Mouse (Mus musculus) G1E (cell line): ENCODE data around the gene Astn2. TPM values are rescaled to one million over a fixed set of nuclear protein-coding genes. Genes with fewer than 3 reads are reported as not detected.

Experiments
- ATAC-seq: 2 replicates; pipeline ENCODE4 v1.8.0; 2016; ENCODE audit warnings: mild to moderate bottlenecking; ENCODE audit not compliant: insufficient number of reproducible peaks, poor library complexity, low FRiP score, severe bottlenecking; ENCODE audit errors: extremely low read depth
- DNase-seq: peaks from one replicate; pipeline ENCODE4 v3.0.0; 2012; ENCODE audit warnings: low spot score
- H3K27me3 ChIP-seq: 2 replicates; pipeline ENCODE4 v1.6.1; 2012; ENCODE audit warnings: mild to moderate bottlenecking, low read length, inconsistent platforms; ENCODE audit not compliant: insufficient read depth
- H3K36me3 ChIP-seq: replicated peaks from 2 replicates; pipeline ENCODE3; 2012; ENCODE audit warnings: mild to moderate bottlenecking, inconsistent platforms
- H3K4me1 ChIP-seq: 2 replicates; pipeline ENCODE4 v1.6.1; 2012; ENCODE audit warnings: low read depth, low read length, inconsistent platforms, mixed read lengths; ENCODE audit not compliant: insufficient read depth
- H3K4me3 ChIP-seq: 2 replicates; pipeline ENCODE4 v1.5.1; 2012; ENCODE audit warnings: low read depth, mild to moderate bottlenecking, inconsistent platforms, low read length, moderate library complexity, mixed read lengths
- H3K9me3 ChIP-seq: replicated peaks from 2 replicates; pipeline ENCODE4 v1.6.1; 2012; ENCODE audit warnings: inconsistent platforms
- CTCF ChIP-seq: IDR thresholded peaks from 2 replicates; pipeline ENCODE4 v1.5.1; 2012; ENCODE audit warnings: low read depth, low read length, inconsistent platforms, mixed read lengths
- GATA1 ChIP-seq: IDR thresholded peaks from 2 replicates; pipeline ENCODE4 v1.6.1; 2012; ENCODE audit warnings: borderline replicate concordance, low read length, inconsistent platforms, mixed read lengths
- GATA2 ChIP-seq: IDR thresholded peaks from 2 replicates; pipeline ENCODE4 v1.6.1; 2012; ENCODE audit warnings: low read depth, low read length, inconsistent platforms, borderline replicate concordance
- POLR2AphosphoS5 ChIP-seq: IDR thresholded peaks from 2 replicates; pipeline ENCODE4 v1.6.1; 2012; ENCODE audit warnings: low read depth, low read length, inconsistent platforms; ENCODE audit not compliant: insufficient replicate concordance
- TAL1 ChIP-seq: conservative IDR thresholded peaks from 2 replicates; pipeline ENCODE4 v1.6.1; 2012; ENCODE audit warnings: low read depth, low read length, inconsistent platforms, mixed read lengths
- polyA plus RNA-seq: library from polyadenylated mRNA; stranded (reverse); fragments of >175 nt; gene quantifications from 2 replicates; pipeline ENCODE4 v1.2.3, GENCODE M21; 2012
- total RNA-seq, 2 experiments: library from RNA; stranded (forward) in 1 of 2; stranded (reverse) in 1 of 2; fragments of 200-1000 nt in 1 of 2; fragments of >200 nt in 1 of 2; fragmentation: Nextera tagmentation in 1 of 2; gene quantifications; 2 replicates each; pipeline ENCODE4 v1.2.3; 2014 to 2017

Astn2 gene
- total and polyA plus RNA-seq, 3 experiments: not detected

DNA sequence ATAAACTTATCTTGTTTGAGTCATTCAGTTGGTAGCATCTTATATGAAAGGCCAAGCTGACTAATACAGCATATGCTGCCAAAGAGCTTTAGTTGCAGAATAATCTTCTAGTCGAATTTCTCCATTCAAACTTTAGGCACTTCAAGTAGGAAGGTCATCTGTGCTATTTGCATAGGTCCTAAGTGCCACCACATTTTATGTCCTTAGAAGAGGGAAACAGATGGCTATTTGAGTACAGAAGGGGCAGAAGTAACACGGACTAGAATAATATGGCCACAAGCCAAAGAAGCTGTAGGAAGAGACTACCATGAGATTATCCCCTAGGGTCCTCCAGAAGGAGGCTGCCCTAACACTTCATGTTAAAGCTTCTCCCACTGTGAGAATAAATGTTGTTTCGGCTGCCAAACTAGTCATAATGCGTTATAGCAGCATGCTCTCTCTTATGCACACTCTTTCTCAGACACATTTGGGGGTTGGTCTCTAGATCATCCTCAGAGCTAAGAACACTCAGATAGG, 730.9 kb downstream of the Astn2 start:
- DNase-seq: no peak
- no peak for ATAC-seq
- Histone ChIP-seq H3K27me3 (no peaks in the 10 kb centered on the region), H3K36me3 (no peaks in the 10 kb centered on the region), H3K4me1 (no peaks in the 10 kb centered on the region), H3K9me3 (peaks cover 7% of the 10 kb centered on the region; the same call in 1 of the 2 replicates), H3K4me3 (no peak overlapping the region)
- no peak for TF ChIP-seq GATA1

DNA sequence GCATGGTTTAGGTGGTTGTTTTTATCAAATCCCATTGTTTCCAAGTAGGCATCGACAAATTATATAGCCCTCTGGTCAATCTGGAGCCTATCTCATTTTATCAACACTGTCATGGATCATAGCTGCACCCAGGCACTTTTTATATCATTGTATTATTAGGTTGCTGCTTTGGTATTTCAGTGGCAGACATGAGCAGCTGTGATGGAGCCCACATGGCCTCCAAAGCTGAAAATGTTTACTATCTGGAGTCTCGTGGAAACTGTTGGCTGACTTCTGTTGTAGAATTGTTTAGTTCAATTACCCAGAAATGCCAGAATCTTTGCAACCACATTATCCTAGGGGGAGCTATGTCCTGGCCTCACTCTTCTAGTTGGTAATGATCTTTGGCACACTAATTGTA, 732.1 kb downstream of the Astn2 start:
- Histone ChIP-seq H3K4me3 (no peak overlapping the region), H3K4me1 (no peaks in the 10 kb centered on the region), H3K9me3 (0 out of 2 replicates have a peak, but pooled peaks cover 2% of the 10 kb centered on the region), H3K36me3 (no peaks in the 10 kb centered on the region), H3K27me3 (no peaks in the 10 kb centered on the region)
- no peak for ATAC-seq
- DNase-seq: no peak
- no peak for TF ChIP-seq POLR2AphosphoS5
- no peak for TF ChIP-seq GATA2
- TF ChIP-seq GATA1: no peak
- TF ChIP-seq CTCF: no peak
- TF ChIP-seq TAL1: no peak

DNA sequence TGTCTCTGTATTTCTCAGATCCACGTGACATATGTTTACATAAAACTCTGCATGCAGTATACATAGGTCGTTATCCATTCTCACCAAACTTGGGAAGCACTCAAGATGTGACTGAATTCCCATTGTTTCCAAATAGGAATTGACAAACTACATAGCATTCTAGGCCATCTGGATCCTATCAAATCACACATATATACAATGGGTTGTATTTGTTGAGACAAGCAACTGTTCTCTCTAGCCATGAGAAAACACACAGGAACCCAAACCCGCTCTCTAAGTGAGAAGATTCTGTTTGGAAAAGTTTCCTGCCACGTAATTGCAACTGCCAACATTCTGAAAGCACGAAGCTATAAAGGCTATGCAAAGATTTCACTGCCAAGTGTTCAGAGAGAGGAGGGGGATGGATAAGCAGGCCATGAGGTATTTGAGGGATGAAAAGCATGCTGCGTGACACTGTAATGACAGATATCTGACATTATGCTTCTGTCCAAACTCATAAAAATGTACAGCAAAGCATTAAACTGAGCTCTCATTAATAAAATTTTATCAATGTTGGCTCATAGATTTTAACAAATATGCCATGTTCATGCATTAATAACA, 732.7 kb downstream of the Astn2 start:
- no peaks in the 10 kb centered on the region for H3K27me3 ChIP-seq
- H3K9me3 ChIP-seq: 0 out of 2 replicates have a peak, but pooled peaks cover 2% of the 10 kb centered on the region
- no peak for DNase-seq
- H3K4me3 ChIP-seq: no peak overlapping the region
- H3K4me1 ChIP-seq: no peaks in the 10 kb centered on the region
- ATAC-seq: no peak
- no peaks in the 10 kb centered on the region for H3K36me3 ChIP-seq
- TF ChIP-seq GATA2 (no peak), CTCF (no peak), POLR2AphosphoS5 (no peak), GATA1 (no peak)

DNA sequence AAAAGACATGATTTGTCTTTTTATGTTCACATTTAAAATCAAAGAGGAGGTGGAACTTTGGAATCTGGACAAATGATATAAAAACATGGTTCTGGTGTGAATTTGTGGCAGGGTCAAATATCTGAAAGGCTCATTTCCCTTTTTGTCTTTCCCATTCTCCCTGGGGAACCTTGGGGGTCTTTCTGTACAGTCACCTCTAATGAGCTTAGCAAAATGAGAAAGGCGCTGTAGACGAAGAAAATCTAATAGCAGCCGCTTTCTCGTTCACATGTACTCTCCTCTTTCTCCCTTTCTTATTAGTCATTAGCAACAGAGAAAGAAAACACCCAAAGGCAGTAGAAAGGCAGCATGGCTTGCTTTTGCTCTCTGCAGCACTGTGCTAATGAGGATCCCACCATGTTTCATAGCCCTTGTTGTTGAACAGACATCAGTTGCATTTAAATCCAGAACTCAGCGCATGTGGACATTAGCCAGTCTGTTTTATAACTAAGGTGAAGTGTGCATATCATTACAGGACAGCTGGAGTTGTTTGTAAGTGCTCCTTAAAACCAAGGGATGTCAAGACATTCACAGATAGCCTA, 737.3 kb downstream of the Astn2 start:
- no peak for ATAC-seq
- no peaks in the 10 kb centered on the region for H3K27me3 ChIP-seq
- no peak for DNase-seq
- H3K4me3 ChIP-seq: no peak overlapping the region
- H3K4me1 ChIP-seq: no peaks in the 10 kb centered on the region
- TF ChIP-seq CTCF (no peak), TAL1 (no peak), GATA2 (no peak), POLR2AphosphoS5 (no peak), GATA1 (no peak)
- no peaks in the 10 kb centered on the region for H3K36me3 ChIP-seq
- H3K9me3 ChIP-seq: peaks cover 7% of the 10 kb centered on the region; the same call in 1 of the 2 replicates

DNA sequence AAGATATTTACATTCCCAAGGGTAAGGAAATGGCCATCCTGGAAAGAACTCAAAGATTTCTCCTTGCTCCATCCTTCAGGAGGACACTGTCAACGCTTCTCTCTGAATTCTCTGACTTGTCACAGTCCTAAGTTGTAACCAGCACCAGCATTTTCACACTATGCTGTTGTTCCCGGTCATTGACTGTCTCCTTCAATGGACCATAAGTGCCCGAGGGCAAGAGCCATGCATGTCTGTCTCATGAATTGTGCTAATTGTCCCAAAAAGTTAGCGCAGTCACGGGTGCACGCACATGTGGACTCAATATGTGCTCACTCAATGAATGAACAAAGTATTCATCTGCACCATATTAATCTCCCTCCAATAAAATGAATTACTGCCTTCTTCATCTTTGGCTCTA, 741.2 kb downstream of the Astn2 start:
- no peaks in the 10 kb centered on the region for H3K4me1 ChIP-seq
- no peak overlapping the region for H3K4me3 ChIP-seq
- H3K27me3 ChIP-seq: no peaks in the 10 kb centered on the region
- TF ChIP-seq GATA2 (no peak), CTCF (no peak), GATA1 (no peak), POLR2AphosphoS5 (no peak), TAL1 (no peak)
- H3K9me3 ChIP-seq: peaks cover 7% of the 10 kb centered on the region; the same call in 1 of the 2 replicates
- no peak for DNase-seq
- no peak for ATAC-seq
- no peaks in the 10 kb centered on the region for H3K36me3 ChIP-seq

DNA sequence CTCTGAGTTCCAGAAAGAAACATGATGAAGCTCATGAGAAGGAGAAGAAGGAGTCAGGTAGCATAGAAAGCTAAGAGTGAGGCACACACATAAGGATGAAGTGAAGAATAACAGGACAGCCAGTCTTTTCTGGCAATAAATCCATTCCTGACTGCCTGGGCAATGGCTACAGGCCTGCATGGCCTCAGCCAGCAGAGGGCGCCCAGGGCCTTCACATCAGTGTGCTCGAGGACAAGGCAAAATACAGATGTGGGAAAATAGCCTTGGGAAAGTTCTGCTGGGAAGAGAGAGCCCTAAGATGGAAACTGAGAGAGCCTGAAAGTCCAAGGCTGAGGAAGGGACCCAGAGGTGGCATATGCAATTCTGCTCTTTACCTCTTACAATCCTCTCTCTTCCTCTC, 749.7 kb downstream of the Astn2 start:
- no peaks in the 10 kb centered on the region for H3K27me3 ChIP-seq
- H3K9me3 ChIP-seq: peaks cover 13% of the 10 kb centered on the region
- ATAC-seq: no peak
- H3K36me3 ChIP-seq: no peaks in the 10 kb centered on the region
- no peak overlapping the region for H3K4me3 ChIP-seq
- TF ChIP-seq CTCF: no peak
- TF ChIP-seq GATA1: no peak
- no peak for TF ChIP-seq POLR2AphosphoS5
- TF ChIP-seq GATA2: no peak
- TF ChIP-seq TAL1: no peak
- DNase-seq: no peak
- H3K4me1 ChIP-seq: no peaks in the 10 kb centered on the region

DNA sequence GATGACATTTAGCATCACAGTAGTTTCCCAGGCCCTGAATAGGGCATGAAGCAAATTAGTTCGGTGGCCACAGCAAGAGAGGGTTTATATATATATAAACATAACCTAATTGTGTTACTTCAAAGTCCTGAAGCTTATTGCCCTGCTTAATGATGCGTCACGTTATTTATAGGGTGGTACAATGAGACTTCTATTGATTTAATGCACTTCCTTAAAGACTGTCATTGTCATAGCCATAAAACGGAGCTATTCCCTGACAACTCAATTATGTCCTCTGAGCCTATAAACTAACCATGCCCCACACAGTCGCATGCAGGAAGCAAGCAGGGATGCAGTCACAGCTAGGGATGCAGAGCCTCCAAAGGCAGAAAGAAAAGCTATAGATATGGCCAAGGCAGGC, 761.8 kb downstream of the Astn2 start:
- Histone ChIP-seq H3K36me3 (no peaks in the 10 kb centered on the region), H3K9me3 (peaks cover 9% of the 10 kb centered on the region), H3K4me3 (no peak overlapping the region), H3K4me1 (no peaks in the 10 kb centered on the region), H3K27me3 (no peaks in the 10 kb centered on the region)
- no peak for ATAC-seq
- no peak for TF ChIP-seq GATA2
- no peak for TF ChIP-seq CTCF
- no peak for TF ChIP-seq POLR2AphosphoS5
- no peak for TF ChIP-seq TAL1
- no peak for TF ChIP-seq GATA1
- DNase-seq: no peak
